Mouse (Mus musculus) thymus, adult 2 months (tissue): Measurements from ENCODE around the gene Gm49339. TPM values are rescaled to one million over a fixed set of nuclear protein-coding genes. Genes with fewer than 3 reads are reported as not detected.

ENCODE experiments used
- DNase-seq: peaks from one replicate; pipeline ENCODE4 v3.0.0; 2021
- H3K27ac ChIP-seq: fragments of 200-500 bp; 2 replicates; pipeline ENCODE4 v1.5.1; 2012; ENCODE audit warnings: low read length, control low read depth; ENCODE audit not compliant: control insufficient read depth, insufficient read depth
- H3K27me3 ChIP-seq: fragments of 200-500 bp; 2 replicates; pipeline ENCODE4 v1.6.1; 2012; ENCODE audit warnings: mild to moderate bottlenecking, low read length, moderate library complexity, mixed read lengths; ENCODE audit not compliant: control insufficient read depth, insufficient read depth
- H3K36me3 ChIP-seq: fragments of 200-500 bp; 2 replicates; pipeline ENCODE4 v1.6.1; 2012; ENCODE audit warnings: mild to moderate bottlenecking, low read length, moderate library complexity; ENCODE audit not compliant: control insufficient read depth, insufficient read depth
- H3K4me1 ChIP-seq: fragments of 200-500 bp; replicated peaks from 2 replicates; pipeline ENCODE4 v1.6.1; 2012; ENCODE audit warnings: low read length; ENCODE audit not compliant: control insufficient read depth, insufficient read depth
- H3K4me3 ChIP-seq: fragments of 200-500 bp; 2 replicates; pipeline ENCODE4 v1.5.1; 2012; ENCODE audit warnings: mild to moderate bottlenecking, low read length, control low read depth, moderate library complexity; ENCODE audit not compliant: control insufficient read depth, insufficient read depth
- CTCF ChIP-seq: fragments of 200-500 bp; IDR thresholded peaks from 2 replicates; pipeline ENCODE4 v1.5.1; 2012; ENCODE audit warnings: mild to moderate bottlenecking, control low read depth, low read length, moderate library complexity, borderline replicate concordance; ENCODE audit not compliant: control insufficient read depth, poor library complexity, insufficient read depth; ENCODE audit errors: extremely low read depth
- POLR2A ChIP-seq: fragments of 200-500 bp; IDR thresholded peaks from 2 replicates; pipeline ENCODE4 v1.6.1; 2012; ENCODE audit warnings: mild to moderate bottlenecking, low read length, control low read depth, moderate library complexity; ENCODE audit not compliant: control insufficient read depth, poor library complexity, insufficient read depth; ENCODE audit errors: extremely low read depth
- WGBS: fragments of 180-500 bp; shearing (Covaris S2); methylation state at CpG from one replicate; pipeline ENCODE4 v1.1.7; 2018; 5-methylcytosine and 5-hydroxymethylcytosine counted together
- polyA plus RNA-seq: library from polyadenylated mRNA; depleted of rRNA; stranded (reverse); fragments of >200 nt; gene quantifications from 2 replicates; pipeline ENCODE4 v1.2.3, GENCODE M21; 2012; rRNA removed

Gene Gm49339
- polyA plus RNA-seq, 1 experiment = 7.2 TPM

GRCm38 (mm10) chr10:51528840-51529434 is 48.5 kb downstream of the Gm49339 start:
- no peak for DNase-seq
- 37% methylated on average over 8 of the region's 8 CpGs for WGBS

GRCm38 (mm10) chr10:51529497-51529896 is 49.1 kb downstream of the Gm49339 start:
- TF ChIP-seq POLR2A (no peak), CTCF (no peak)
- no peak overlapping the region for H3K27ac ChIP-seq
- WGBS = 78% methylated on average over 3 of the region's 3 CpGs
- H3K4me1 ChIP-seq = no peaks in the 10 kb centered on the region; the same call in 1 of the 2 replicates
- no peak overlapping the region for H3K4me3 ChIP-seq
- DNase-seq = no peak
- H3K36me3 ChIP-seq = no peaks in the 10 kb centered on the region
- H3K27me3 ChIP-seq = no peaks in the 10 kb centered on the region

More at GRCm38 (mm10) chr10:51528840-51529434, 48.5 kb downstream of the Gm49339 start:
- Histone ChIP-seq H3K4me1 (no peaks in the 10 kb centered on the region; the same call in 1 of the 2 replicates), H3K36me3 (no peaks in the 10 kb centered on the region), H3K27me3 (no peaks in the 10 kb centered on the region), H3K27ac (no peak overlapping the region), H3K4me3 (no peak overlapping the region)
- TF ChIP-seq CTCF = no peak
- TF ChIP-seq POLR2A = no peak

DNA sequence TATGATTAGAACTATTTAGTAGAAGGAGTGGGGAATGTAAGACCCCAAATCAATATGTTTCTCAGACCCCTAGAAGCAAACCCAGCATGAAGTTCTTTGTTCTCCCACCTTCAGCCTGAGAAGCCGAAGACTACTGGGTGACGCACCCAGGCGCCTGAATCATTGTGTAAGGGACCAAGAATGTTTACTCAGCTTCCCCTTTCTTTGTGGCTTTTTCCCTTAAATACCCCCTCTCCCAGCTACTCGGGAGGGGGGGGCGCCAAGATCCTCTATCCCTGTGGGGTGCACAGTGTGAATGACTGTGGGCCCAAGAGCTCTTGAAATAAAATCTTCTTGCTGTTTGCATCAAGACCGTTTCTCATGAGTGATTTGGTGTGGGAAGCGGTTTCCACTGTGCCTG is 50.4 kb downstream of the Gm49339 start:
- 86% methylated on average over 7 of the region's 7 CpGs for WGBS
- Histone ChIP-seq H3K4me1 (no peaks in the 10 kb centered on the region; the same call in 1 of the 2 replicates), H3K27ac (no peak overlapping the region), H3K27me3 (no peaks in the 10 kb centered on the region), H3K36me3 (no peaks in the 10 kb centered on the region), H3K4me3 (no peak overlapping the region)
- TF ChIP-seq POLR2A (no peak), CTCF (no peak)
- DNase-seq = no peak

Other genes starting within 250 kb of the Gm49339 start
- 1.5 and 2.8 TPM in 2 replicates for gene Lilr4b, start within 50 bp of the Gm49339 start, polyA plus RNA-seq
- 2.4 and 3.4 TPM in 2 replicates for gene Lilrb4a, start 10.3 kb downstream of the Gm49339 start, polyA plus RNA-seq
- gene Fam162b, start 109.9 kb downstream of the Gm49339 start, polyA plus RNA-seq = not detected in 2 replicates
- gene Gprc6a, start 150.8 kb downstream of the Gm49339 start, polyA plus RNA-seq = 0.08 TPM in 1 of 2 replicates, not detected in the other
- gene Rfx6, start 197.1 kb downstream of the Gm49339 start, polyA plus RNA-seq = 0.09 TPM in 1 of 2 replicates, not detected in the other